Comparison of ENCODE assay signal across 12 mouse cellular contexts in genomic region chr1:58739529-58739928, GRCm38 (mm10). TPM values are rescaled to one million over a fixed set of nuclear protein-coding genes. Genes with fewer than 3 reads are reported as not detected.
A peak's percentile ranks its signal among the peaks of the same experiment; 100 is the strongest.
DNase-seq lines count a peak whose midpoint lies in the region; ATAC-seq and TF ChIP-seq lines count a peak whose summit lies in the region.
"Had no signal": no experiment of that assay in that cellular context is flagged by ENCODE, and none has a peak within 500 bp of the region (broad histone marks: within the 10 kb centered on the region; RNA-seq: fewer than 3 reads in every experiment).

No protein-coding gene starts in this region.

- 79% methylated on average over 7 of the region's 7 CpGs for WGBS in lung, adult 2 months
- 94% methylated on average over 7 of the region's 7 CpGs for WGBS in stomach, postnatal 0 days
- 85% methylated on average over 7 of the region's 7 CpGs for WGBS in kidney, embryonic 14.5 days

- ATAC-seq in Patski, result peak; percentile 34
- ATAC-seq in stomach, postnatal 0 days (ENCODE audit: low FRiP score, low TSS enrichment), result no peak
- ATAC-seq in kidney, embryonic 14.5 days (ENCODE audit: low FRiP score, low TSS enrichment), result no peak

- CTCF ChIA-PET in Patski (lab: Charles Lee), result interaction anchor here (0.8 to 1.7 kb wide), 3 partner anchors 14 to 27 kb away, joined by 3 to 5 read pairs (median 4); no protein-coding TSS in a partner anchor

- H3K4me3 ChIP-seq in lung, adult 2 months (replicated peaks; ENCODE audit: extremely low read depth, low read depth, low read length), result no peak overlapping the region
- no peak overlapping the region for H3K4me3 ChIP-seq in stomach, postnatal 0 days (ENCODE audit: low read depth, low read length)
- no peak overlapping the region for H3K4me3 ChIP-seq in kidney, embryonic 14.5 days (ENCODE audit: low read length)
- H3K4me3 ChIP-seq: erythroblast, embryonic 14.5 days; heart, embryonic 13.5 days; limb, embryonic 13.5 days; neural tube, embryonic 13.5 days had no signal

- in situ Hi-C loops in Patski (cut with MboI; ENCODE audit: low pct_unique_long_range_greater_than_20kb), result no loop called here

- no peak overlapping the region for H3K27ac ChIP-seq in stomach, postnatal 0 days (replicated peaks)
- no peak overlapping the region for H3K27ac ChIP-seq in kidney, embryonic 14.5 days (ENCODE audit: low read depth, low read length)
- H3K27ac ChIP-seq: heart, embryonic 13.5 days; limb, embryonic 13.5 days; neural tube, embryonic 13.5 days had no signal

- no peak for TF ChIP-seq POLR2A in lung, adult 2 months (IDR thresholded peaks at IDR 0.05; ENCODE audit: borderline replicate concordance, extremely low read depth, low read depth, low read length)

- H3K27me3 ChIP-seq in Patski, result no peaks in the 10 kb centered on the region
- no peaks in the 10 kb centered on the region for H3K27me3 ChIP-seq in stomach, postnatal 0 days (ENCODE audit: control insufficient read depth, insufficient read depth, low read length)
- H3K27me3 ChIP-seq in kidney, embryonic 14.5 days (ENCODE audit: control insufficient read depth, insufficient read depth, low read length), result no peaks in the 10 kb centered on the region
- H3K27me3 ChIP-seq: heart, embryonic 13.5 days; limb, embryonic 13.5 days; neural tube, embryonic 13.5 days had no signal

- no peak for TF ChIP-seq CTCF in Patski (IDR thresholded peaks at IDR 0.05)
- TF ChIP-seq CTCF in lung, adult 2 months (IDR thresholded peaks at IDR 0.05; ENCODE audit: insufficient read depth, low read length), result no peak
- no peak for TF ChIP-seq CTCF in stomach, postnatal 0 days (IDR thresholded peaks at IDR 0.05; ENCODE audit: low read depth)

- no peaks in the 10 kb centered on the region; the same call in 1 of the 2 replicates for H3K4me1 ChIP-seq in lung, adult 2 months (ENCODE audit: control insufficient read depth, insufficient read depth, low read length)
- H3K4me1 ChIP-seq in stomach, postnatal 0 days (replicated peaks; ENCODE audit: control insufficient read depth, insufficient read depth), result no peaks in the 10 kb centered on the region
- no peaks in the 10 kb centered on the region for H3K4me1 ChIP-seq in kidney, embryonic 14.5 days (ENCODE audit: control insufficient read depth, insufficient read depth, low read length)
- H3K4me1 ChIP-seq: limb, embryonic 13.5 days; neural tube, embryonic 13.5 days had no signal

- H3K9me3 ChIP-seq in stomach, postnatal 0 days (ENCODE audit: control insufficient read depth, low read length), result no peaks in the 10 kb centered on the region
- no peaks in the 10 kb centered on the region for H3K9me3 ChIP-seq in kidney, embryonic 14.5 days (ENCODE audit: control insufficient read depth, low read length)
- H3K9me3 ChIP-seq: heart, embryonic 13.5 days; limb, embryonic 13.5 days; neural tube, embryonic 13.5 days had no signal

- POLR2A ChIA-PET in Patski (lab: Charles Lee), result interaction anchor here (0.5 kb wide), 1 partner anchor 57 kb away, joined by 4 read pairs; no protein-coding TSS in a partner anchor

- H3K4me2 ChIP-seq in stomach, postnatal 0 days (replicated peaks; ENCODE audit: low read depth), result no peak overlapping the region
- no peak overlapping the region for H3K4me2 ChIP-seq in kidney, embryonic 14.5 days (replicated peaks; ENCODE audit: low read depth, low read length)
- H3K4me2 ChIP-seq: heart, embryonic 13.5 days; limb, embryonic 13.5 days; neural tube, embryonic 13.5 days had no signal

- H3K9ac ChIP-seq in stomach, postnatal 0 days (ENCODE audit: low read length), result no peak overlapping the region
- H3K9ac ChIP-seq in kidney, embryonic 14.5 days (ENCODE audit: low read depth, low read length), result no peak overlapping the region
- H3K9ac ChIP-seq: heart, embryonic 13.5 days; limb, embryonic 13.5 days; neural tube, embryonic 13.5 days had no signal

- no peak for DNase-seq in Patski (ENCODE audit: low read depth, low spot score)
- DNase-seq in cerebellum, adult 11-12 months, result peak; percentile 74
- DNase-seq in frontal cortex, postnatal 25 days (ENCODE audit: low spot score in 2 of 2), result peak; percentile 26 to 41
- DNase-seq in left cerebral cortex, postnatal 10 days (ENCODE audit: extremely low spot score in 1 of 2, low spot score in 2 of 2), result peak; percentile 45 to 55
- DNase-seq in lung, adult 2 months, result no peak
- DNase-seq in stomach, postnatal 0 days (ENCODE audit: low spot score), result no peak
- DNase-seq: lung, postnatal 36 days had no signal

- intact Hi-C loops in left cerebral cortex, postnatal 10 days (cut with DNase I), result no loop called here

- no peak for TF ChIP-seq EP300 in stomach, postnatal 0 days (optimal IDR thresholded peaks at IDR 0.05)

- peaks cover 36% of the 10 kb centered on the region for H3K36me3 ChIP-seq in stomach, postnatal 0 days (ENCODE audit: control insufficient read depth, insufficient read depth, low read length)
- H3K36me3 ChIP-seq in kidney, embryonic 14.5 days (ENCODE audit: control insufficient read depth, insufficient read depth, low read length), result peaks cover 84% of the 10 kb centered on the region

RNA-seq across cellular contexts. Expression of gene Cflar, which starts 28.2 kb away (rescaled TPM):
- 73.1 TPM for polyA plus RNA-seq in Patski (2021)
- total RNA-seq in left cerebral cortex, postnatal 10 days (2021), result 10 to 100 TPM; 24.8 to 28.1 TPM
- polyA plus RNA-seq in lung, adult 2 months (2012; rRNA removed), result 49.3 and 63.2 TPM in 2 replicates
- polyA plus RNA-seq in stomach, postnatal 0 days (2015; fragmentation: Nextera tagmentation; extraction: Ambion mirVana), result 43.6 and 45.3 TPM in 2 replicates
- polyA plus RNA-seq in kidney, embryonic 14.5 days (2014; fragmentation: Nextera tagmentation; extraction: Ambion mirVana), result 34.0 and 39.6 TPM in 2 replicates

RNA-seq across cellular contexts. Expression of gene Als2cr12, which starts 43.7 kb away (rescaled TPM):
- 0.24 TPM for polyA plus RNA-seq in Patski (2021)
- not detected for total RNA-seq in left cerebral cortex, postnatal 10 days (2021)
- 0.11 and 0.14 TPM in 2 replicates for polyA plus RNA-seq in lung, adult 2 months (2012; rRNA removed)
- 0.56 and 0.91 TPM in 2 replicates for polyA plus RNA-seq in stomach, postnatal 0 days (2015; fragmentation: Nextera tagmentation; extraction: Ambion mirVana)
- polyA plus RNA-seq in kidney, embryonic 14.5 days (2014; fragmentation: Nextera tagmentation; extraction: Ambion mirVana), result not detected in 2 replicates
- polyA plus RNA-seq: erythroblast, embryonic 14.5 days; heart, embryonic 13.5 days; limb, embryonic 13.5 days; neural tube, embryonic 13.5 days had no signal

RNA-seq across cellular contexts. Expression of gene Casp8, which starts 55.6 kb away (rescaled TPM):
- polyA plus RNA-seq in Patski (2021), result 52.5 TPM
- total RNA-seq in left cerebral cortex, postnatal 10 days (2021), result 1 to 10 TPM; 3.7 to 4.0 TPM
- polyA plus RNA-seq in lung, adult 2 months (2012; rRNA removed), result 5.1 and 8.9 TPM in 2 replicates
- 36.6 and 37.0 TPM in 2 replicates for polyA plus RNA-seq in stomach, postnatal 0 days (2015; fragmentation: Nextera tagmentation; extraction: Ambion mirVana)
- 35.2 and 41.3 TPM in 2 replicates for polyA plus RNA-seq in kidney, embryonic 14.5 days (2014; fragmentation: Nextera tagmentation; extraction: Ambion mirVana)

Comparison
In these comparisons a context has a peak if more than half of its experiments do, and no peak if none do; other contexts are left out.
1. DNase-seq: peak in cerebellum, adult 11-12 months (single experiment), frontal cortex, postnatal 25 days (2 of 2) and left cerebral cortex, postnatal 10 days (2 of 2); none in Patski (single experiment), lung, adult 2 months (single experiment) and stomach, postnatal 0 days (single experiment).